Mouse (Mus musculus) heart, postnatal 36 days (tissue): ENCODE data around the gene Pamr1. TPM values are rescaled to one million over a fixed set of nuclear protein-coding genes. Genes with fewer than 3 reads are reported as not detected.

ENCODE experiments used
- DNase-seq, 2 experiments: peaks; one replicate each; pipeline ENCODE4 v3.0.0; 2021 to 2022
- intact Hi-C: fragments of 180-260 bp; cut with DNase I; formaldehyde crosslinking; loops from one replicate; pipeline ENCODE4 v1.15.1; 2025
- total RNA-seq, 2 experiments: library from RNA; stranded (reverse); gene quantifications; 2 replicates each; pipeline ENCODE4 v1.2.3; 2021

The Pamr1 gene
- 1 to 10 TPM; 1.6 to 2.3 TPM for total RNA-seq

GRCm38 (mm10) chr2:102549611-102550266 lies at the start of gene Pamr1:
Pamr1 (plus strand) TSS chr2:102550012.
- intact Hi-C loops: no loop called here
- peak; percentile 14 to 26 for DNase-seq

DNA sequence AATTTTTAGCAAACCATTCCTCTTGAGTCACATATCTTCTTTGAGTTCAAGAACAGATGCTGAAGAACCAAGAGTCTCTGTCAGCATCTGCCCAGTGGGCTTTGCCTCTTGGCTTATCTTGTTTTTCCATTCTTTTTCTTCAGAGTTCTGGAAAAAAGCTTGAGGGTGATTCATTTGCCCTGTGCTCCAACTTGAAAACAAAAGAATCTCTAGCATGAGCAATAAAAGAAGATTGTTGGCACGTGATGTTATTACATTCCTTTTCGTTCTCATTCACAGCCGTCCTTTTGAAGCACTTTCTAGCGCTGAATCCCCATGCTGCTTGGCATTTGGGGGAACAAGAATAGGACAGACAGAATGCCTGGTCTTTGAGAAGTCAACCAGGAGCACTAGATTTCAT lies 42.2 kb upstream of the Pamr1 start:
- no peak for DNase-seq
- intact Hi-C loops: no loop called here

- intact Hi-C loops: no loop called here
- no peak for DNase-seq
These were observed 41.7 kb upstream of the Pamr1 start for GRCm38 (mm10) chr2:102508154-102508553.

DNA sequence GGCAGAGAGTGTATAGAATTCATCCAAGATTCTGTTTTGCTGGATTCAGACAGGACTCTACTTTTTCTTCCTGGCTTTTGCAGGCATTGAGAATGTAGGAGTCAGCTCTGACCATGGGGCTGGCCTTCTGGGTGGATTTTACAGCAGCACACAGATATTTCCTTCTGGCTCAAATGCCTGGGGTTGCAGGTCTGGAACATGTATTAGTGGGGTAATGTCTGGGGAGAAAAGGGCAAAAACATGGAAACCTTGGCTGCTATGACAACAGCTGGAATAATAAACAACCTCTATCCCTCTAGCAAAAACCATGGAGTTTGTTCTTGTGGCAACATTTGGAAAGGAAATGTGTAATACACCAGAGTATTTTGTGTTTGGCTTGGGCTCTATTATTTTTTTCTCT lies 29.9 kb upstream of the Pamr1 start:
- no peak for DNase-seq
- intact Hi-C loops: no loop called here

- intact Hi-C loops: no loop called here
- no peak for DNase-seq
These were observed 22.2 kb upstream of the Pamr1 start for GRCm38 (mm10) chr2:102527563-102527962.

DNA sequence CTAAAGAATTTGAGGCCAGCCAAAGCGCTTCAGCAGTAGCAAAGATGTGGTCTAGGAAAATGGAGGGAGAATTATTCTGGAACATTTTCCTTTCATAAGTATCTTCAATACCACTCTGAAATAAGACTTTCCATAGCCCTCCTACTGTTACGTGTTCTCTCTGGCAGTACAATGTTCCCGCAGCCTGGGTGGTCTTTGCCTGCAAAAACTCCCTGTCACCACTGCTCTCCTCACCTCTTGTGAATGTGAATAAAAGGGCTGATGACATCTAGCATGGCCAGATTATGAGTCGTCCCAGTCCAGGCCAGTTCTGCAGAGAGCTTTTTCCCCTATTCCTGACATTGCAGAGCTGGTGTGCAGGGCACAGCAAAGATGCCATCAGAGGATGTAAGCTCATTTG lies 16.4 kb upstream of the Pamr1 start:
- intact Hi-C loops: no loop called here
- no peak for DNase-seq

DNA sequence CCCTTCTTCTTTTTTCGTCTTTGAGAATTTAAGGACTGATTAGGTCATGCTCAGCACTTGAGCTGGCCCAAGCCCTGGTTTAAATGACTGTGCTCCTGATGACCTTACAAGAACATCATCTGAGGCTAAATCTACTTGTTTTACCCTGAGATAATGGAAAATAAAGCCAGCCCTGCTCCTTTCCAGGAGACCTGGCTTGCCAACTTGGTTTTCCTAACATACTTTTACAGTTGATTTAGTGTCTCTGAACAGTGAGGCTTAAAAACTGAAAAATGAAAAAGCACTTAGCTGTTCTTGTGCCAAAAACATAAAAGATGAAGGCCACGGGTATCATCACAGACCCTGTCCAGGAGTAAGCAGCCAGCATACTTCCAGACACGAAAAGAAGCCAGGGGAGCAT lies 13.0 kb upstream of the Pamr1 start:
- no peak for DNase-seq
- intact Hi-C loops: no loop called here

DNA sequence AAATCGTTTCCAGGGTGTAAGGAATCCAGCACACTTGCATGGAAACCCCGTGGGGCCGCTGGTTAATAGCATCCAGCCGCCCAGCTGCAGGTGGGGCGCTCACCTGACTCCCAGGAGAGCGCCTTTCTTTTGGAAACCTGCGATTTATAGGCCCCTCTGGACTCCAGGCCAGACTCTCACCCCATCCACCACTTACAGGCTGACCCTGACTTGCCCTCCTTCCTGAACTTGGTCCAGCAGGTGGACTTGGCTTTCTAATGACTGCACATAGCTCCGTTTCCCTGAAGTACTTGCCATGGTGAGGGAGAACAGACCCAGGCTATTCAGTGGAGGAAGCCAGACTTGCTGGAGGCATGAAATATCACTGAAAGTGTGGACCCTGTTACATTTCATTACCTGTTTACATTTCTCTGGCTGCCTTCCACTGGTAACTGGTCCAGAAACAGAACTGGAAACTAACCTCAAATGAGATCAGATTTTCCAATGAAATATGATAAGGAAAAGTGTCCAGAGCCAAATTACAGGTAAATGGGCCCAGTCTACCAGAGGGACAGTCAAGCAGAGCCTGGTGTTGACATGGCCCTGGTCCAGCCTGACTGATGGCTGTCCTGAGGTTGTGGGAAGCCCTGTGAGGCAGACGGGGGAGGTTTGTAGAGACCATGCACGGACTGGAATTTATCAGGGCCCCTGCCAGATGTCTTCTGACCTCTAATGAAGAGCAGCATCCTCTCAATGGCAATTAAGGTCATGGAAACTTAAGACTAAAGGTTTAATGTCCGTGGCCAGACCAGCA lies 9.2 kb upstream of the Pamr1 start:
- no peak for DNase-seq
- intact Hi-C loops: no loop called here

DNA sequence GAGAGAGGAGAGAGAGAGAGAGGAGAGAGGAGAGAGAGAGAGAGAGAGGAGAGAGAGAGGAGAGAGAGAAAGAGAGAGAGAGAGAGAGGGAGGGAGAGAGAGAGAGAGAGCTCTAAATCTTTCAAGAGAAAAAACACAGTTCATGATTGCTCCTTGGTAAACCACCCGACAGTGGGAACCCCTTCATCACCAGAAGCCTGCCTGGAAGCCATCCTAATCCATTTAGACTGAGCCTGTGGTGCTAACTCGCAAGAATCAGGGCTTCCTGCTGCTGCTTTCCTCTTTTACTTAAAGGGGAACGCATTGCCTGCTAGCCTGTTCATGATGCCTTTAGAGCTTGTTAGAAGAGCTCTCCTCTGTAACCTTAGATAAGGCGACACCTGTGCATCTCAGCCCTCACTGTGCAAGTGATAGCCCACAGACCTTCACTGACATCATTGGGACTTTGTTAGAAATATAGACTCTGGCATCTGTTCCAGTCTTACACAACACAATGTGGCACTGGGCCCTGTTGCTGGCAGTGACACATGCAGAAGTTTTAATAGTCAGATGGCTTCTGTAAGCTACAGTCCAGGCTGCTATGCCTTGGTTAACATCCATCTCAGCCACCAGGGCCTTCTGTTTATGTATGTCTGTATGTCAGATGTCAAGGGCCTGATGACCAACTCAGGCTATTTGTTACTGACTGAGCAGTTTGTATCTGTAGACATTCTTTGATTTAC lies 8.2 kb upstream of the Pamr1 start:
- intact Hi-C loops: no loop called here
- DNase-seq: no peak

DNA sequence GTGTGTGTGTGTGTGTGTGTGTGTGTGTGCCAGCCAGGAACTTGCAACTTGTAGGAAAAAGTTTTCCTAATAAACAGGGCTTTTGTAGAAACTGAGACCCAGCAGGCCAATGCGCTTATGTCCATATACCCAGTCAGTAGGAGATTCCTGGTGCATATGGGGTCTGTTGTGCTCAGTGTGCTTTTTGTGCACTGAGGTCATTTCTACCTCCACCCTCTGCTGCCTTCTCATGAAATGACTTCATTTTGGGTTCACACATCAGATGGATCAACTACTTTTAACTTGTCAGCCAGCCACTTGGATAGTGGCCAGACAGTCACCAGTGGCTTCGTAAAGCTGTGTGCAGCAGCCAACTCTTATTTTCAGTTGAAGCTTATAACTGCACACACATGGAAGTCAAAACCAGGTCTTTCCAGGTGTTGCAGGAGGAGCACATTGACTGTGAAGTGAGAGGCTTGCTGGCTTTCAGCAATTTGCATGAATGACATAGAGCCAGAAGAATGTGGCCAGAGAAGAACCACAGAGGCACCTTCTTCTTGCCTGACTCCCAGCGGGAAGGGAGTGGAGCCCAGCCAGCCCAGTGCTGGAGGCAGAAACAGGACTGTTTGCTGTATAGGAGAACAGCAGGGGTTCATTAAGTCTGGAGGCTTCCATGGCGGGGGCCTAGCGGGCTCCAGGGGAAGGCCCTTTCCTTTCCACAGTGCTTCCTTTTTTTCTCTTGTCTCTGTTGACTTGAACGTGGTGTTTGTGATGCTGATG lies 5.7 kb upstream of the Pamr1 start:
- no peak for DNase-seq
- intact Hi-C loops: no loop called here

GRCm38 (mm10) chr2:102550910-102551582 lies 1.2 kb downstream of the Pamr1 start:
- DNase-seq: no peak
- intact Hi-C loops: no loop called here

- intact Hi-C loops: no loop called here
- no peak for DNase-seq
These were observed 1.8 kb downstream of the Pamr1 start for GRCm38 (mm10) chr2:102551594-102551993.

GRCm38 (mm10) chr2:102552095-102552537 lies 2.3 kb downstream of the Pamr1 start:
- intact Hi-C loops: no loop called here
- DNase-seq: no peak

- no peak for DNase-seq
- intact Hi-C loops: no loop called here
These were observed 7.3 kb downstream of the Pamr1 start for GRCm38 (mm10) chr2:102557085-102557484.

GRCm38 (mm10) chr2:102558965-102559364 lies 9.2 kb downstream of the Pamr1 start:
- DNase-seq: no peak

DNA sequence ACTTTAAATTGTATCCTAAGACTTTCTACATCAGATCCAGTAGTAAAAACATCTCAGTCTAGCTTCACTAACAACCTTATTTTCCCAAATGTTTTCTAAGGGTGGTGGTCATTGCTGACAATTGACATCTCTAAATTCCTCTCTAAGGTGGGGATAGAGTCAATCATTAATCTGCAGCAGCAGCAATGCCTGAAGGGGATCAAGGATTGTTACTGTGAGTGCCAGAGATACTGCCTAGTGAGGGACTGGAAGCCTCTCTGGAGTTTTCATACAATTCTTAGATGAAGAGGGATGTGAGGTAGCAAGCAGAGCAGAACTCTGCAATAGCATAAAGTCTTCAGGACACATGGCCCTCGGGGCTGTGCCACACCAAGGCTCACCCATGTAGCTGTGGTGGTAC lies 14.0 kb downstream of the Pamr1 start:
- no peak for DNase-seq
- intact Hi-C loops: no loop called here

More at GRCm38 (mm10) chr2:102558965-102559364, 9.2 kb downstream of the Pamr1 start:
- intact Hi-C loops: no loop called here

DNA sequence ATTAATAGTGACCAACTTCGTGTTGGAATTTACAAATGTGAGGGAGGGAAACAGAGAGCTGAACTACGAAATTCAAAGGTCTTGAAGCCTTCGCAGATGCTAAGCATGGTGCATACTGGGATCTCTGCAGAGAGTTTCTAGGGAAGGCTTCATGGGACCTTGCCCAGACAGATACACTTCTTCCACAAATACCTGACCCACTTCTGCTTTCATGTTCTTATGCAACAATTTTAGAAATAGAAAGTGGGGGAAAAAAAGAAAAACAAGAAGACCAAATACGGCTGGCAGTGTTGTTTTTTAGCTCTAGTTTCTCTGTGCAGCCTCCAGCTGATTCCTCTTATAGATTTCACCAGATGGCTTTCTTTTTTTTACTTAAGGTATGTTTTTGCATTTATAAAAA lies 29.4 kb downstream of the Pamr1 start:
- DNase-seq: no peak
- intact Hi-C loops: no loop called here

- intact Hi-C loops: loop anchor here (2.0 to 10.0 kb wide), 4 partner anchors 69 to 755 kb away; partner anchors contain the start of gene Slc1a2
- peak; percentile 6 to 27 for DNase-seq
These were observed 40.2 kb downstream of the Pamr1 start for GRCm38 (mm10) chr2:102589977-102590376.

GRCm38 (mm10) chr2:102594535-102594934 lies 44.7 kb downstream of the Pamr1 start:
- no peak for DNase-seq
- intact Hi-C loops: loop anchor here (10.0 kb wide), 1 partner anchor 210 kb away; no protein-coding TSS in a partner anchor
